Mouse (Mus musculus) midbrain, postnatal 0 days (tissue): ENCODE data around the gene Sh3bp5. TPM values are rescaled to one million over a fixed set of nuclear protein-coding genes. Genes with fewer than 3 reads are reported as not detected.

Experiments
- ATAC-seq: fragments of 200-750 bp; cut with Nextera tagmentation; 2 replicates; pipeline ENCODE4 v1.8.0; 2017; ENCODE audit warnings: moderate number of reproducible peaks, mild to moderate bottlenecking, moderate TSS enrichment, moderate library complexity; ENCODE audit not compliant: low FRiP score
- DNase-seq: peaks from one replicate; pipeline ENCODE4 v3.0.0-alpha.2; 2015; ENCODE audit warnings: low spot score
- H3K27ac ChIP-seq: fragments of 300-500 bp; sonication (generic); 2 replicates; pipeline ENCODE4 v1.5.1; 2014; ENCODE audit warnings: low read depth, mild to moderate bottlenecking, low read length, mixed read lengths
- H3K27me3 ChIP-seq: fragments of 300-500 bp; sonication (generic); 2 replicates; pipeline ENCODE4 v1.6.1; 2014; ENCODE audit warnings: low read length, control low read depth, mixed read lengths; ENCODE audit not compliant: insufficient read depth
- H3K36me3 ChIP-seq: fragments of 300-500 bp; sonication (generic); 2 replicates; pipeline ENCODE4 v1.6.1; 2014; ENCODE audit warnings: low read length, control low read depth, mixed read lengths; ENCODE audit not compliant: insufficient read depth
- H3K4me1 ChIP-seq: fragments of 300-500 bp; sonication (generic); 2 replicates; pipeline ENCODE4 v1.6.1; 2014; ENCODE audit warnings: mild to moderate bottlenecking, control low read depth, antibody characterized with exemption, low read length, mixed read lengths; ENCODE audit not compliant: insufficient read depth
- H3K4me2 ChIP-seq: fragments of 300-500 bp; sonication (generic); 2 replicates; pipeline ENCODE4 v1.6.1; 2014; ENCODE audit warnings: low read depth, mild to moderate bottlenecking, low read length, mixed read lengths; ENCODE audit not compliant: poor library complexity, severe bottlenecking
- H3K4me3 ChIP-seq: fragments of 300-500 bp; sonication (generic); 2 replicates; pipeline ENCODE4 v1.5.1; 2014; ENCODE audit warnings: low read depth, mild to moderate bottlenecking, low read length, moderate library complexity
- H3K9ac ChIP-seq: fragments of 300-500 bp; sonication (generic); replicated peaks from 2 replicates; pipeline ENCODE4 v1.6.1; 2014; ENCODE audit warnings: mild to moderate bottlenecking, low read length, moderate library complexity, mixed read lengths; ENCODE audit not compliant: poor library complexity, severe bottlenecking
- H3K9me3 ChIP-seq: fragments of 300-500 bp; sonication (generic); 2 replicates; pipeline ENCODE4 v1.6.1; 2016; ENCODE audit warnings: low read length, control low read depth
- CTCF ChIP-seq: IDR thresholded peaks from 2 replicates; pipeline ENCODE4 v1.5.1; 2016; ENCODE audit warnings: antibody characterized with exemption, mild to moderate bottlenecking
- WGBS: fragments of 180-500 bp; shearing (Covaris S2); extraction: QIAGEN DNeasy Blood & Tissue Kit; methylation state at CpG from one replicate; pipeline ENCODE4 v1.1.7; 2014; 5-methylcytosine and 5-hydroxymethylcytosine counted together
- polyA plus RNA-seq: library from polyadenylated mRNA; unstranded; fragments of >200 nt; fragmentation: Nextera tagmentation; extraction: Ambion mirVana; gene quantifications from 2 replicates; pipeline ENCODE4 v1.2.1, GENCODE M21; 2015
- total RNA-seq: library from RNA; depleted of rRNA; stranded (reverse); fragments of >200 nt; gene quantifications from 2 replicates; pipeline ENCODE4 v1.2.3, GENCODE M21; 2014

The Sh3bp5 gene
- total and polyA plus RNA-seq, 2 experiments from 2014 or later, result 61.7 to 165 TPM

GRCm38 (mm10) chr14:31337406-31337805, 98.5 kb downstream of the Sh3bp5 start:
- no peak for ATAC-seq
- Histone ChIP-seq H3K4me3 (peak overlapping the region; percentile 70), H3K9ac (peak overlapping the region; percentile 84), H3K4me1 (peaks cover 8% of the 10 kb centered on the region), H3K27ac (no peak overlapping the region; the same call in 1 of the 2 replicates), H3K36me3 (no peaks in the 10 kb centered on the region; the same call in 1 of the 2 replicates), H3K4me2 (peak overlapping the region; percentile 50), H3K9me3 (no peaks in the 10 kb centered on the region), H3K27me3 (no peaks in the 10 kb centered on the region)
- no peak for DNase-seq
- TF ChIP-seq CTCF, result no peak
- WGBS, result 39% methylated on average over 7 of the region's 7 CpGs

GRCm38 (mm10) chr14:31336369-31337155, 99.3 kb downstream of the Sh3bp5 start, which contains the start of gene Capn7:
Capn7 (plus strand) TSS chr14:31336638.
- WGBS, result under 1% methylated on average over 77 of the region's 78 CpGs
- Histone ChIP-seq H3K4me1 (peaks cover 8% of the 10 kb centered on the region), H3K9me3 (no peaks in the 10 kb centered on the region), H3K27me3 (no peaks in the 10 kb centered on the region), H3K27ac (peak within 1 kb of the TSS; percentile 82), H3K9ac (peak within 1 kb of the TSS; percentile 84), H3K36me3 (no peaks in the 10 kb centered on the region; the same call in 1 of the 2 replicates), H3K4me3 (peak within 1 kb of the TSS; percentile 70), H3K4me2 (peak within 1 kb of the TSS; percentile 50)
- ATAC-seq (peak; percentile 99), DNase-seq (peak; percentile 99)
- peak; percentile 65 for TF ChIP-seq CTCF

DNA sequence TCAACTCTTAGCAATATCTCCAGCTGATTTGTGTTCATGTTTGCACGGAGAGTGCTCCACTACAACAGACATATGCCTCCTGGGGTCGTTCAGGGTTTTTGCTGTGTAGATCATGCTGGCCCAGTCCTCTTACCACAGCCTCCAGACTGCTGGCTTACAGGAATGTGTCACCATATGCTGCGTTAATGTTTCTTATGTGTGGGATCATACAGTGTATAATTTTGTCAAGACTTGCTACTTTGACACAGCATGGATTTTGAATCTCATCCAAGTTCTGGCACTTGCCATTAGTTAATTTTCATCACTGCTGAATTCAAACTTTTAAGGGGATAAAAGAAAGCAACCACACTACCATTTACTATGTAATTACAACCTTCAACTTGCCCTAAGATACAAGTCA, 100.1 kb downstream of the Sh3bp5 start:
- H3K9ac ChIP-seq, result peak overlapping the region; percentile 84; the same call in 1 of the 2 replicates
- 54% methylated on average over 3 of the region's 3 CpGs for WGBS
- no peaks in the 10 kb centered on the region; the same call in 1 of the 2 replicates for H3K36me3 ChIP-seq
- H3K4me2 ChIP-seq, result peak overlapping the region; percentile 50
- peaks cover 2% of the 10 kb centered on the region; the same call in 1 of the 2 replicates for H3K27me3 ChIP-seq
- TF ChIP-seq CTCF, result no peak
- H3K4me3 ChIP-seq, result peak overlapping the region; percentile 70
- ATAC-seq, result no peak
- H3K9me3 ChIP-seq, result no peaks in the 10 kb centered on the region
- no peak for DNase-seq
- H3K4me1 ChIP-seq, result peaks cover 8% of the 10 kb centered on the region
- H3K27ac ChIP-seq, result peak overlapping the region; percentile 82; the same call in 1 of the 2 replicates

DNA sequence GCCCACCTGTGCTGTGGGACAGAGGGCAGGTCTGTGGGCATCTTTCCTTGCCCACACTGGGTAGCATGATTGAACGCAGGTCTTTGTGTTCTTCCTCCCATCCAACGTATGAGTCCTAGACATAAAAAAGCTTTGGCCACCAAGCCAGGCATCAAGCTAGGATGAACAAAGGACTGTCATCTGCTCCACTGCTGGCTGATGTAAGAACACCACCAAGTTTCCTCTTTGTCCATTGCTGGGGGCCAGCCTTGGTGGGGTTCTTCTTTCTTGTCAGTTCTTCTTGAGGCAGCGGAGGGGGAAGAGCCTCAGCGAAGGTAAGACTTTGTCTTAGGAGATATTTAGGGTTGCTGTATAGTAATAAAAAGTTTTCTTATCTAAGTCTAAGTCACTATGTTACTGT, 104.9 kb downstream of the Sh3bp5 start:
- H3K4me1 ChIP-seq, result peaks cover 3% of the 10 kb centered on the region; the same call in 1 of the 2 replicates
- ATAC-seq, result no peak
- no peak overlapping the region for H3K4me3 ChIP-seq
- 80% methylated on average over 4 of the region's 4 CpGs for WGBS
- no peaks in the 10 kb centered on the region for H3K9me3 ChIP-seq
- H3K36me3 ChIP-seq, result no peaks in the 10 kb centered on the region
- DNase-seq, result no peak
- no peak overlapping the region for H3K4me2 ChIP-seq
- H3K27me3 ChIP-seq, result peaks cover 4% of the 10 kb centered on the region; the same call in 1 of the 2 replicates
- H3K27ac ChIP-seq, result no peak overlapping the region
- H3K9ac ChIP-seq, result no peak overlapping the region
- no peak for TF ChIP-seq CTCF

- no peaks in the 10 kb centered on the region for H3K4me1 ChIP-seq
- no peaks in the 10 kb centered on the region for H3K36me3 ChIP-seq
- H3K4me3 ChIP-seq, result no peak overlapping the region
- no peak overlapping the region for H3K27ac ChIP-seq
- H3K4me2 ChIP-seq, result no peak overlapping the region
- DNase-seq (no peak), ATAC-seq (no peak)
- H3K27me3 ChIP-seq, result peaks cover 4% of the 10 kb centered on the region; the same call in 1 of the 2 replicates
- WGBS, result 47% methylated on average over 2 of the region's 2 CpGs
- TF ChIP-seq CTCF, result no peak
- H3K9me3 ChIP-seq, result no peaks in the 10 kb centered on the region
- H3K9ac ChIP-seq, result no peak overlapping the region
These were observed 106.1 kb downstream of the Sh3bp5 start for GRCm38 (mm10) chr14:31329741-31330140.

- Histone ChIP-seq H3K4me3 (no peak overlapping the region), H3K9ac (no peak overlapping the region), H3K9me3 (no peaks in the 10 kb centered on the region), H3K36me3 (no peaks in the 10 kb centered on the region), H3K27me3 (peaks cover 4% of the 10 kb centered on the region; the same call in 1 of the 2 replicates), H3K4me2 (no peak overlapping the region), H3K27ac (no peak overlapping the region), H3K4me1 (no peaks in the 10 kb centered on the region)
- DNase-seq (peak; percentile 22), ATAC-seq (no peak)
- TF ChIP-seq CTCF, result peak; percentile 63
- 80% methylated on average over 4 of the region's 4 CpGs for WGBS
These were observed 108.2 kb downstream of the Sh3bp5 start for GRCm38 (mm10) chr14:31327681-31328080.
